In genomic region chr11:75538184-75538969, GRCm38 (mm10) we compare ENCODE assay signal across 9 mouse cellular contexts. TPM values are rescaled to one million over a fixed set of nuclear protein-coding genes. Genes with fewer than 3 reads are reported as not detected.
A peak's percentile ranks its signal among the peaks of the same experiment; 100 is the strongest.
DNase-seq lines count a peak whose midpoint lies in the region; ATAC-seq and TF ChIP-seq lines count a peak whose summit lies in the region.
"Had no signal": no experiment of that assay in that cellular context is flagged by ENCODE, and none has a peak within 500 bp of the region (broad histone marks: within the 10 kb centered on the region; RNA-seq: fewer than 3 reads in every experiment).

No protein-coding gene starts in this region.

- peak; percentile 22; the same call in 1 of the 2 replicates for ATAC-seq in kidney, embryonic 16.5 days (ENCODE audit: low FRiP score, low TSS enrichment)
- no peak; the same call in 1 of the 2 replicates for ATAC-seq in embryonic facial prominence, embryonic 14.5 days (ENCODE audit: low read depth)
- no peak for ATAC-seq in liver, postnatal 0 days

- H3K4me2 ChIP-seq in kidney, embryonic 16.5 days (replicated peaks; ENCODE audit: low read depth, low read length), result no peak overlapping the region
- no peak overlapping the region for H3K4me2 ChIP-seq in embryonic facial prominence, embryonic 14.5 days (ENCODE audit: low read depth, low read length)
- H3K4me2 ChIP-seq in liver, postnatal 0 days (ENCODE audit: low read depth, low read length), result no peak overlapping the region

- no peak for DNase-seq in kidney, adult 18-20 months
- DNase-seq in embryonic facial prominence, embryonic 14.5 days (ENCODE audit: low spot score), result no peak
- DNase-seq in liver, postnatal 0 days, result no peak
- no peak for DNase-seq in c-Kit-positive CD71-positive TER-119-positive erythroid progenitor cells, embryonic 14.5 days (ENCODE audit: low spot score)
- no peak for DNase-seq in embryo, embryonic 10.5 days (ENCODE audit: low spot score)
- DNase-seq in layer of hippocampus, adult 9-10 months (ENCODE audit: low spot score), result no peak
- DNase-seq: gastrocnemius, postnatal 36 days had no signal

- no peak for TF ChIP-seq EP300 in liver, postnatal 0 days (IDR thresholded peaks at IDR 0.05; ENCODE audit: low read depth)

- no peaks in the 10 kb centered on the region for H3K36me3 ChIP-seq in kidney, embryonic 16.5 days (ENCODE audit: insufficient read depth, low read length)
- H3K36me3 ChIP-seq in embryonic facial prominence, embryonic 14.5 days (ENCODE audit: control insufficient read depth, insufficient read depth, low read length), result no peaks in the 10 kb centered on the region
- H3K36me3 ChIP-seq in liver, postnatal 0 days (replicated peaks; ENCODE audit: insufficient read depth, low read length), result peaks cover 5% of the 10 kb centered on the region; the same call in 1 of the 2 replicates

- no peaks in the 10 kb centered on the region for H3K9me3 ChIP-seq in kidney, embryonic 16.5 days (ENCODE audit: low read length)
- no peaks in the 10 kb centered on the region for H3K9me3 ChIP-seq in embryonic facial prominence, embryonic 14.5 days (ENCODE audit: control insufficient read depth, low read length)
- H3K9me3 ChIP-seq in liver, postnatal 0 days (ENCODE audit: low read length), result no peaks in the 10 kb centered on the region

- H3K27me3 ChIP-seq in kidney, embryonic 16.5 days (ENCODE audit: insufficient read depth, low read length), result no peaks in the 10 kb centered on the region
- H3K27me3 ChIP-seq in embryonic facial prominence, embryonic 14.5 days (replicated peaks; ENCODE audit: control insufficient read depth, insufficient read depth, low read length), result no peaks in the 10 kb centered on the region
- H3K27me3 ChIP-seq in liver, postnatal 0 days (ENCODE audit: insufficient read depth, low read length), result no peaks in the 10 kb centered on the region

- H3K4me1 ChIP-seq in kidney, embryonic 16.5 days (ENCODE audit: insufficient read depth, low read length), result peaks cover 35% of the 10 kb centered on the region
- peaks cover 46% of the 10 kb centered on the region for H3K4me1 ChIP-seq in brown adipose tissue, adult 24 weeks (ENCODE audit: control insufficient read depth, insufficient read depth, insufficient read length, low read length)
- no peaks in the 10 kb centered on the region for H3K4me1 ChIP-seq in embryonic facial prominence, embryonic 14.5 days (ENCODE audit: control insufficient read depth, insufficient read depth, low read length)
- H3K4me1 ChIP-seq in liver, postnatal 0 days (ENCODE audit: insufficient read depth), result peaks cover 19% of the 10 kb centered on the region

- H3K27ac ChIP-seq in kidney, embryonic 16.5 days (ENCODE audit: low read length), result peak overlapping the region; percentile 54
- H3K27ac ChIP-seq in brown adipose tissue, adult 24 weeks (replicated peaks; ENCODE audit: low read depth, low read length), result peak overlapping the region; percentile 88
- H3K27ac ChIP-seq in embryonic facial prominence, embryonic 14.5 days (replicated peaks; ENCODE audit: low read depth, low read length), result peak overlapping the region; percentile 46; the same call in 1 of the 2 replicates
- peak overlapping the region; percentile 37; the same call in 1 of the 2 replicates for H3K27ac ChIP-seq in liver, postnatal 0 days (ENCODE audit: low read depth)

- no peak for TF ChIP-seq CTCF in liver, postnatal 0 days (IDR thresholded peaks at IDR 0.05; ENCODE audit: low read depth)

- H3K9ac ChIP-seq in kidney, embryonic 16.5 days (replicated peaks; ENCODE audit: low read length), result peak overlapping the region; percentile 36
- H3K9ac ChIP-seq in embryonic facial prominence, embryonic 14.5 days (ENCODE audit: low read depth, low read length), result peak overlapping the region; percentile 21; the same call in 1 of the 2 replicates
- no peak overlapping the region for H3K9ac ChIP-seq in liver, postnatal 0 days (replicated peaks)

- WGBS in kidney, embryonic 16.5 days, result 47% methylated on average over 9 of the region's 9 CpGs
- 52% methylated on average over 9 of the region's 9 CpGs for WGBS in embryonic facial prominence, embryonic 14.5 days
- 69% methylated on average over 9 of the region's 9 CpGs for WGBS in liver, postnatal 0 days (ENCODE audit: insufficient replicate concordance)

- no peak overlapping the region for H3K4me3 ChIP-seq in kidney, embryonic 16.5 days (ENCODE audit: low read length)
- no peak overlapping the region for H3K4me3 ChIP-seq in brown adipose tissue, adult 24 weeks (ENCODE audit: insufficient read depth, low read depth, low read length)
- H3K4me3 ChIP-seq in embryonic facial prominence, embryonic 14.5 days (ENCODE audit: low read depth, low read length), result no peak overlapping the region
- H3K4me3 ChIP-seq in liver, postnatal 0 days (ENCODE audit: low read depth, low read length), result no peak overlapping the region

RNA-seq across cellular contexts. Expression of gene Slc43a2, which starts 6.9 kb away (rescaled TPM):
- polyA plus RNA-seq in kidney, embryonic 16.5 days (2015; fragmentation: Nextera tagmentation; extraction: Ambion mirVana), result 9.4 and 9.7 TPM in 2 replicates
- 13.4 and 14.5 TPM in 2 replicates for polyA plus RNA-seq in brown adipose tissue, adult 24 weeks (2012; ENCODE audit: insufficient read depth, insufficient read length, missing spikeins)
- 4.3 and 5.3 TPM in 2 replicates for polyA plus RNA-seq in embryonic facial prominence, embryonic 14.5 days (2014; fragmentation: Nextera tagmentation; extraction: Ambion mirVana)
- polyA plus RNA-seq in liver, postnatal 0 days (2015; fragmentation: Nextera tagmentation; extraction: Ambion mirVana), result 5.9 and 7.2 TPM in 2 replicates

RNA-seq across cellular contexts. Expression of gene Scarf1, which starts 25.0 kb away (rescaled TPM):
- polyA plus RNA-seq in kidney, embryonic 16.5 days (2015; fragmentation: Nextera tagmentation; extraction: Ambion mirVana), result 19.2 and 19.5 TPM in 2 replicates
- polyA plus RNA-seq in brown adipose tissue, adult 24 weeks (2012; ENCODE audit: insufficient read depth, insufficient read length, missing spikeins), result 3.4 and 5.3 TPM in 2 replicates
- 6.9 and 7.2 TPM in 2 replicates for polyA plus RNA-seq in embryonic facial prominence, embryonic 14.5 days (2014; fragmentation: Nextera tagmentation; extraction: Ambion mirVana)
- 3.1 TPM in 2 replicates for polyA plus RNA-seq in liver, postnatal 0 days (2015; fragmentation: Nextera tagmentation; extraction: Ambion mirVana)

RNA-seq across cellular contexts. Expression of gene Rilp, which starts 28.5 kb away (rescaled TPM):
- 1.7 and 2.0 TPM in 2 replicates for polyA plus RNA-seq in kidney, embryonic 16.5 days (2015; fragmentation: Nextera tagmentation; extraction: Ambion mirVana)
- polyA plus RNA-seq in brown adipose tissue, adult 24 weeks (2012; ENCODE audit: insufficient read depth, insufficient read length, missing spikeins), result 42.3 and 47.1 TPM in 2 replicates
- polyA plus RNA-seq in embryonic facial prominence, embryonic 14.5 days (2014; fragmentation: Nextera tagmentation; extraction: Ambion mirVana), result 0.59 and 0.70 TPM in 2 replicates
- 13.2 and 13.4 TPM in 2 replicates for polyA plus RNA-seq in liver, postnatal 0 days (2015; fragmentation: Nextera tagmentation; extraction: Ambion mirVana)

RNA-seq across cellular contexts. Expression of gene Pitpna, which starts 49.5 kb away (rescaled TPM):
- 70.4 and 72.1 TPM in 2 replicates for polyA plus RNA-seq in kidney, embryonic 16.5 days (2015; fragmentation: Nextera tagmentation; extraction: Ambion mirVana)
- 75.9 and 86.5 TPM in 2 replicates for polyA plus RNA-seq in brown adipose tissue, adult 24 weeks (2012; ENCODE audit: insufficient read depth, insufficient read length, missing spikeins)
- polyA plus RNA-seq in embryonic facial prominence, embryonic 14.5 days (2014; fragmentation: Nextera tagmentation; extraction: Ambion mirVana), result 81.7 and 86.3 TPM in 2 replicates
- polyA plus RNA-seq in liver, postnatal 0 days (2015; fragmentation: Nextera tagmentation; extraction: Ambion mirVana), result 30.1 and 36.7 TPM in 2 replicates

RNA-seq across cellular contexts. Expression of gene Prpf8, which starts 51.8 kb away (rescaled TPM):
- 64.0 and 66.2 TPM in 2 replicates for polyA plus RNA-seq in kidney, embryonic 16.5 days (2015; fragmentation: Nextera tagmentation; extraction: Ambion mirVana)
- polyA plus RNA-seq in brown adipose tissue, adult 24 weeks (2012; ENCODE audit: insufficient read depth, insufficient read length, missing spikeins), result 57.2 and 61.0 TPM in 2 replicates
- polyA plus RNA-seq in embryonic facial prominence, embryonic 14.5 days (2014; fragmentation: Nextera tagmentation; extraction: Ambion mirVana), result 76.6 and 83.5 TPM in 2 replicates
- 12.1 and 13.9 TPM in 2 replicates for polyA plus RNA-seq in liver, postnatal 0 days (2015; fragmentation: Nextera tagmentation; extraction: Ambion mirVana)

Comparison
In these comparisons a context has a peak if more than half of its experiments do, and no peak if none do; other contexts are left out.
1. H3K27ac ChIP-seq: peak in every context shown above with its lines; median percentile 88 in brown adipose tissue, adult 24 weeks; 54 in kidney, embryonic 16.5 days; 46 in embryonic facial prominence, embryonic 14.5 days; 37 in liver, postnatal 0 days.